Mouse (Mus musculus) myocyte (in vitro differentiated cells): ENCODE results near the gene Cfap65. TPM values are rescaled to one million over a fixed set of nuclear protein-coding genes. Genes with fewer than 3 reads are reported as not detected.

ENCODE experiments used
- H3K27me3 ChIP-seq: one replicate; pipeline ENCODE4 v1.6.1; 2011; ENCODE audit not compliant: control insufficient read depth, insufficient read depth, insufficient read length
- H3K36me3 ChIP-seq: one replicate; pipeline ENCODE4 v1.6.1; 2011; ENCODE audit not compliant: control insufficient read depth, insufficient read depth
- H3K4me2 ChIP-seq: one replicate; pipeline ENCODE4 v1.6.1; 2011; ENCODE audit warnings: low read depth, control low read depth
- H3K4me3 ChIP-seq: one replicate; pipeline ENCODE4 v1.5.1; 2011; ENCODE audit warnings: mild to moderate bottlenecking, control low read depth, moderate library complexity
- H3K79me2 ChIP-seq: one replicate; pipeline ENCODE4 v1.6.1; 2011; ENCODE audit not compliant: control insufficient read depth, insufficient read depth
- H3ac ChIP-seq: one replicate; pipeline ENCODE4 v1.6.1; 2011; ENCODE audit not compliant: control insufficient read depth, insufficient read length
- CEBPB ChIP-seq: IDR thresholded peaks from 2 replicates; pipeline ENCODE4 v1.6.1; 2011; ENCODE audit warnings: mild to moderate bottlenecking, moderate library complexity; ENCODE audit not compliant: poor library complexity, insufficient read depth, severe bottlenecking
- E2F4 ChIP-seq: IDR thresholded peaks from one replicate; pipeline ENCODE4 v1.6.1; 2011; ENCODE audit warnings: mild to moderate bottlenecking, control low read depth, moderate library complexity; ENCODE audit not compliant: insufficient read depth
- MAX ChIP-seq: IDR thresholded peaks from one replicate; pipeline ENCODE4 v1.6.1; 2011; ENCODE audit warnings: low read depth, mild to moderate bottlenecking, control low read depth
- MYOD1 ChIP-seq, 3 experiments: IDR thresholded peaks; one replicate each; pipeline ENCODE4 v1.6.1; 2011; ENCODE audit warnings: control low read depth in 2 of 3, low read depth in 2 of 3, mild to moderate bottlenecking in 2 of 3, moderate library complexity in 1 of 3; ENCODE audit not compliant: insufficient read length in 2 of 3, control insufficient read depth in 1 of 3
- MYOG ChIP-seq, 3 experiments: IDR thresholded peaks; one replicate each; pipeline ENCODE4 v1.6.1; 2011; ENCODE audit warnings: control low read depth in 2 of 3, low read depth in 2 of 3, mild to moderate bottlenecking in 2 of 3; ENCODE audit not compliant: insufficient read length in 2 of 3, control insufficient read depth in 1 of 3, insufficient read depth in 1 of 3
- POLR2A ChIP-seq: IDR thresholded peaks from one replicate; pipeline ENCODE4 v1.6.1; 2011; ENCODE audit warnings: low read depth, mild to moderate bottlenecking, control low read depth, moderate library complexity; ENCODE audit not compliant: insufficient read length
- POLR2AphosphoS2 ChIP-seq: IDR thresholded peaks from one replicate; pipeline ENCODE4 v1.6.1; 2011; ENCODE audit warnings: low read depth, control low read depth; ENCODE audit not compliant: insufficient read length
- REST ChIP-seq: IDR thresholded peaks from one replicate; pipeline ENCODE4 v1.6.1; 2011; ENCODE audit warnings: mild to moderate bottlenecking, control low read depth, moderate library complexity; ENCODE audit not compliant: insufficient read depth, insufficient read length
- SRF ChIP-seq: IDR thresholded peaks from one replicate; pipeline ENCODE4 v1.6.1; 2011; ENCODE audit warnings: low read depth; ENCODE audit not compliant: control insufficient read depth, insufficient read length
- TCF12 ChIP-seq: IDR thresholded peaks from one replicate; pipeline ENCODE4 v1.6.1; 2011; ENCODE audit warnings: mild to moderate bottlenecking, control low read depth; ENCODE audit not compliant: poor library complexity, insufficient read depth, severe bottlenecking
- TCF3 ChIP-seq: IDR thresholded peaks from one replicate; pipeline ENCODE4 v1.6.1; 2011; ENCODE audit warnings: low read depth, control low read depth; ENCODE audit not compliant: insufficient read length
- USF1 ChIP-seq: IDR thresholded peaks from one replicate; pipeline ENCODE4 v1.6.1; 2011; ENCODE audit warnings: low read depth, mild to moderate bottlenecking, control low read depth, moderate library complexity
- polyA plus RNA-seq: library from polyadenylated mRNA; unstranded; fragments of >200 nt; fragmentation: generic; extraction: Trizol; gene quantifications from one replicate; pipeline ENCODE4 v1.2.1, GENCODE M21; 2012; ENCODE audit warnings: missing spikeins

Gene Cfap65
- polyA plus RNA-seq, 1 experiment = not detected

DNA sequence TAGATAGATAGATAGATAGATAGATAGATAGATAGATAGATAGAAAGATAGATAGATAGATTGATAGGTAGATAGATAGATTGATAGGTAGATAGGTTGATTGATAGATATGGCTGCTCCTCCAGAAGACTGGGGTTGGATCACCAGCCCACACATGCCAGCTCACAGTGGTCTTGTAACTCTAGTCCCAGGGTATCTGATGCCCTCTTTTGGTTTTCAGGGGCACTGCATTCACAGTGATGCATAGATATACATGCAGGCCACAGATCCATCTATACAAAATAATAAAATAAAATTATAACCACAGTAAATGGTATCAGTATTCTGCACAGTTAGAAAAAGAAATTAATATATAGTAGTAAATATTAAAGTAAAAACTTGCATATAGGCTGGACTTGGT is 73.6 kb downstream of the Cfap65 start:
- Histone ChIP-seq H3ac (no peak overlapping the region), H3K79me2 (no peaks in the 10 kb centered on the region), H3K4me2 (no peak overlapping the region), H3K4me3 (no peak overlapping the region), H3K36me3 (no peaks in the 10 kb centered on the region), H3K27me3 (peaks cover 23% of the 10 kb centered on the region)
- TF ChIP-seq MYOG (IDR thresholded peaks at IDR 0.05; ENCODE audit: control insufficient read depth in 1 of 3, insufficient read depth in 1 of 3, insufficient read length in 2 of 3, low read depth in 2 of 3) = no peak
- no peak for TF ChIP-seq TCF12
- no peak for TF ChIP-seq E2F4
- TF ChIP-seq POLR2A = no peak
- TF ChIP-seq CEBPB = no peak
- TF ChIP-seq TCF3 = no peak
- no peak for TF ChIP-seq POLR2AphosphoS2
- no peak for TF ChIP-seq SRF
- no peak for TF ChIP-seq MYOD1 (IDR thresholded peaks at IDR 0.05; ENCODE audit: control insufficient read depth in 1 of 3, insufficient read length in 2 of 3, low read depth in 2 of 3)
- no peak for TF ChIP-seq MAX

DNA sequence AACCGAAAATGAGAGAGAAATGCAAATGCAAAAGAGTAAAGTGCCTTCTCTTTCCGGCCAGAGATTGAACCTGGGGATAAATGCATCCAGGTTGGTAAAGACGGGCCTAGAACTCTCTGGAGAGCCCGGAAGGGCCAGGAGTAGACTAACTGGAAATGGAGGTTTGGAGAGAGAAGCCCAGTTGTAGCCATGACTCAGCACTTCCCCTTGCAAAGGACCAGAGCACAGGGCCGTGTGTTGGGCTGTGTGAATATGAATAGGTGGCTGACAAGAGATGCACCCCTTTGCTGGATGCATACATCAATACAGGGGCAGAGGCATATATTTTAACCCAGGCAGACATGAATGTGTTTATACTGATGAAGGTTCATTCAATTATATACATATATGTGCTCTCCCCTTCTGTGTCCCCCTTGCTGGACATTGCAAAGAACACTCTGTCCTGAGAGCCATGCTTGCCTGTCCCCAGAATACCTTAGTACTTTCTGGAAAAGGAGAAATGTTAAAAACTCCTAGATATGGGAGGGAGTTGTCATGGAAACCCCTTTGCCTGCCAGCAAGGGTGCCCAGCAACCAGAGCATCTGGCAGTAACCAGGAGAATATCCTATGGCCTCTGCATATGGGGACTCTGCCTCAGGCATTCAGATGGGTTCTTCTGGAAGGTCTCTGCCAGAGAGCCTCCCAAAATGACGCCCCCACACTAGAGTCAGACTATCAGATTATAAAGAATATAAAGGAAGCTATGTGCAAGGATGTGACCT is 76.0 kb downstream of the Cfap65 start:
- TF ChIP-seq POLR2AphosphoS2 (no peak), MYOD1 (IDR thresholded peaks at IDR 0.05; ENCODE audit: control insufficient read depth in 1 of 3, insufficient read length in 2 of 3, low read depth in 2 of 3) (no peak), USF1 (no peak), TCF3 (no peak), MYOG (IDR thresholded peaks at IDR 0.05; ENCODE audit: control insufficient read depth in 1 of 3, insufficient read depth in 1 of 3, insufficient read length in 2 of 3, low read depth in 2 of 3) (no peak), CEBPB (no peak), TCF12 (no peak), MAX (no peak), E2F4 (no peak), POLR2A (no peak), SRF (no peak)
- Histone ChIP-seq H3K4me2 (no peak overlapping the region), H3K36me3 (no peaks in the 10 kb centered on the region), H3ac (no peak overlapping the region), H3K27me3 (peaks cover 45% of the 10 kb centered on the region), H3K4me3 (no peak overlapping the region), H3K79me2 (no peaks in the 10 kb centered on the region)

DNA sequence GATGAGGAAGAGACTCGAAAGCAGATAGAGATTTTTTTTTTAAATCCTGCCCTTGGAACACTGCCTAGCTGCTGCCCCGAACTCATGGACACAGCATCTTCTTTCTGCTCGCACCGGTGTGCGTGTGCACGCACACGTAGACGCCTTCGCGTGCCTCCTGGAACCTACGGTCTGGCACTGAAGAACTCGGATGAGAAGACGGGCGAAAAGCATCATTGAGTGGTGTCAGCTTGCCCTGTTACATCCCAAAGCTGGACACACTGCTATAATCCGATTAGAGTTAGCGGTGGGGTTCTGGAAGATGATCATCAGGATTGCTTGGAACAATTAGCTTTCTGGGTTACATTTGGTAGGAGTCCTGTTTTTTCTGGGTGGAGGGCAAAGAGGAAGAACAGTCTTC is 76.6 kb downstream of the Cfap65 start:
- H3K79me2 ChIP-seq = no peaks in the 10 kb centered on the region
- no peak overlapping the region for H3ac ChIP-seq
- no peak overlapping the region for H3K4me3 ChIP-seq
- H3K4me2 ChIP-seq = no peak overlapping the region
- H3K27me3 ChIP-seq = peaks cover 51% of the 10 kb centered on the region
- H3K36me3 ChIP-seq = no peaks in the 10 kb centered on the region
- no peak for TF ChIP-seq TCF3
- no peak for TF ChIP-seq CEBPB
- no peak for TF ChIP-seq REST
- no peak for TF ChIP-seq MAX
- TF ChIP-seq SRF = no peak
- no peak for TF ChIP-seq MYOG (IDR thresholded peaks at IDR 0.05; ENCODE audit: control insufficient read depth in 1 of 3, insufficient read depth in 1 of 3, insufficient read length in 2 of 3, low read depth in 2 of 3)
- no peak for TF ChIP-seq MYOD1 (IDR thresholded peaks at IDR 0.05; ENCODE audit: control insufficient read depth in 1 of 3, insufficient read length in 2 of 3, low read depth in 2 of 3)
- TF ChIP-seq POLR2A = no peak
- no peak for TF ChIP-seq E2F4
- TF ChIP-seq USF1 = no peak
- TF ChIP-seq POLR2AphosphoS2 = no peak
- TF ChIP-seq TCF12 = no peak

DNA sequence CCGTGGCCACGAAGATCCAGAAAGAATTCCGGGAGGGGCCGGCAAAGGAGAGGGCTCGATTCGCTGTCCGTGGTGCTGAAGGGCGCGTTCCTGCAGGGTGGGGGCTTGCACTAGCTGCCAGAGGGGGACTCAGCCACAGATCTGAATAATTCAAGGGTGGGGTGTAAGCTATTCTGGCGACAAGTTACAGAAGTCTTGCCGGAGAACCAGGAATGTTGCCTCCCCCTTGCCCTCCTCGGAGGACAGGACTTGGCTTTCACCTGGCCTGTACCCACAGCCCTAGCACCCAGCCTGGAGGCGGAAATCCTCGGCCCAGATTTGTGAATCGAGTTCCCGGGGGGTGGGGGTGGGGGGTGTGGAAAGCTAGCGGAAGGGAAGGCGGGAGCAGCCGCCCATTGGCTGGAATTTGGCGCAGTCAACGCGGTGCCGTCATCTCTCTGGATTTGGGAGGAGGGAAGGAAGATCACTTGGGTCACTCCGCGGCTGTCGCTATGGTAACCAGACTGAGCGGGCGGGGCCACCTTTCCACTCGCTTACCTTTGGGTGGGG is 77.2 kb downstream of the Cfap65 start:
- peaks cover 57% of the 10 kb centered on the region for H3K27me3 ChIP-seq
- no peak overlapping the region for H3K4me3 ChIP-seq
- TF ChIP-seq MYOG (IDR thresholded peaks at IDR 0.05; ENCODE audit: control insufficient read depth in 1 of 3, insufficient read depth in 1 of 3, insufficient read length in 2 of 3, low read depth in 2 of 3) (no peak), E2F4 (no peak), POLR2AphosphoS2 (no peak), USF1 (no peak), POLR2A (no peak), MYOD1 (IDR thresholded peaks at IDR 0.05; ENCODE audit: control insufficient read depth in 1 of 3, insufficient read length in 2 of 3, low read depth in 2 of 3) (no peak), REST (peak; percentile 76), MAX (no peak)
- no peak overlapping the region for H3ac ChIP-seq
- no peaks in the 10 kb centered on the region for H3K79me2 ChIP-seq
- H3K36me3 ChIP-seq = no peaks in the 10 kb centered on the region
- no peak overlapping the region for H3K4me2 ChIP-seq
